Comparison of ENCODE assay signal across 7 mouse cellular contexts in genomic region chr2:163420366-163420886, GRCm38 (mm10). TPM values are rescaled to one million over a fixed set of nuclear protein-coding genes. Genes with fewer than 3 reads are reported as not detected.
DNase-seq lines count a peak whose midpoint lies in the region; ATAC-seq and TF ChIP-seq lines count a peak whose summit lies in the region.

No protein-coding gene starts in this region.

- no peaks in the 10 kb centered on the region for H3K27me3 ChIP-seq in lung, embryonic 14.5 days (ENCODE audit: insufficient read depth, low read length)
- no peaks in the 10 kb centered on the region for H3K27me3 ChIP-seq in hindbrain, embryonic 16.5 days (replicated peaks; ENCODE audit: control insufficient read depth, insufficient read depth, low read length)
- H3K27me3 ChIP-seq in midbrain, embryonic 14.5 days (ENCODE audit: control insufficient read depth, insufficient read depth, low read length) = no peaks in the 10 kb centered on the region

- H3K27ac ChIP-seq in lung, embryonic 14.5 days (ENCODE audit: low read depth) = no peak overlapping the region
- no peak overlapping the region for H3K27ac ChIP-seq in hindbrain, embryonic 16.5 days (ENCODE audit: low read depth, low read length)
- no peak overlapping the region for H3K27ac ChIP-seq in midbrain, embryonic 14.5 days (replicated peaks; ENCODE audit: low read depth, low read length)

- 30% methylated on average over 10 of the region's 10 CpGs for WGBS in lung, embryonic 14.5 days
- WGBS in hindbrain, embryonic 16.5 days = 34% methylated on average over 10 of the region's 10 CpGs
- 43% methylated on average over 10 of the region's 10 CpGs for WGBS in midbrain, embryonic 14.5 days

- no peak for TF ChIP-seq CTCF in lung, embryonic 14.5 days (IDR thresholded peaks at IDR 0.05; ENCODE audit: low read depth)

- H3K36me3 ChIP-seq in lung, embryonic 14.5 days (ENCODE audit: insufficient read depth) = no peaks in the 10 kb centered on the region
- no peaks in the 10 kb centered on the region for H3K36me3 ChIP-seq in hindbrain, embryonic 16.5 days (ENCODE audit: control insufficient read depth, insufficient read depth, low read length)
- peaks cover 7% of the 10 kb centered on the region; the same call in 1 of the 2 replicates for H3K36me3 ChIP-seq in midbrain, embryonic 14.5 days (ENCODE audit: control insufficient read depth, insufficient read depth, low read length)

- H3K9ac ChIP-seq in lung, embryonic 14.5 days = peak overlapping the region; percentile 70
- peak overlapping the region; percentile 85 for H3K9ac ChIP-seq in hindbrain, embryonic 16.5 days (ENCODE audit: low read depth, low read length)
- peak overlapping the region; percentile 66 for H3K9ac ChIP-seq in midbrain, embryonic 14.5 days (replicated peaks; ENCODE audit: low read length)

- peaks cover 4% of the 10 kb centered on the region for H3K4me1 ChIP-seq in lung, embryonic 14.5 days (ENCODE audit: insufficient read depth)
- peaks cover 24% of the 10 kb centered on the region for H3K4me1 ChIP-seq in hindbrain, embryonic 16.5 days (ENCODE audit: control insufficient read depth, insufficient read depth, low read depth, low read length)
- H3K4me1 ChIP-seq in midbrain, embryonic 14.5 days (ENCODE audit: control insufficient read depth, insufficient read depth, low read length) = peaks cover 26% of the 10 kb centered on the region

- peak overlapping the region; percentile 97 for H3K4me3 ChIP-seq in lung, embryonic 14.5 days (ENCODE audit: low read depth, low read length)
- H3K4me3 ChIP-seq in hindbrain, embryonic 16.5 days (ENCODE audit: low read length) = peak overlapping the region; percentile 99
- H3K4me3 ChIP-seq in midbrain, embryonic 14.5 days (replicated peaks; ENCODE audit: low read depth, low read length) = peak overlapping the region; percentile 81

- peak overlapping the region; percentile 69 for H3K4me2 ChIP-seq in lung, embryonic 14.5 days
- peak overlapping the region; percentile 70 for H3K4me2 ChIP-seq in hindbrain, embryonic 16.5 days (ENCODE audit: low read length)
- H3K4me2 ChIP-seq in midbrain, embryonic 14.5 days (ENCODE audit: low read length) = peak overlapping the region; percentile 71

- H3K9me3 ChIP-seq in lung, embryonic 14.5 days (ENCODE audit: low read depth, low read length) = no peaks in the 10 kb centered on the region
- H3K9me3 ChIP-seq in hindbrain, embryonic 16.5 days (ENCODE audit: control insufficient read depth, low read length) = no peaks in the 10 kb centered on the region
- H3K9me3 ChIP-seq in midbrain, embryonic 14.5 days (ENCODE audit: control insufficient read depth, low read length) = no peaks in the 10 kb centered on the region

- ATAC-seq in lung, embryonic 14.5 days (ENCODE audit: insufficient read depth) = no peak
- ATAC-seq in hindbrain, embryonic 16.5 days = no peak
- ATAC-seq in midbrain, embryonic 14.5 days (ENCODE audit: low FRiP score, low TSS enrichment) = no peak

- no peak for DNase-seq in lung, embryonic 14.5 days
- DNase-seq in lung, postnatal 14 days = no peak
- DNase-seq in c-Kit-positive CD71-positive TER-119-negative erythroid progenitor cells, embryonic 14.5 days (ENCODE audit: low read depth) = peak; percentile 9
- DNase-seq in midbrain, embryonic 14.5 days = no peak
- no peak for DNase-seq in adrenal gland, adult 8-10 months
- DNase-seq in adrenal gland, adult 18-20 months (ENCODE audit: low spot score in 2 of 2) = no peak

RNA-seq across cellular contexts. Expression of gene Oser1, which starts 4.1 kb away (rescaled TPM):
- polyA plus RNA-seq in lung, embryonic 14.5 days (2014; fragmentation: Nextera tagmentation; extraction: Ambion mirVana) = 90.7 and 91.9 TPM in 2 replicates
- 70.6 and 72.2 TPM in 2 replicates for polyA plus RNA-seq in hindbrain, embryonic 16.5 days (2015; fragmentation: Nextera tagmentation; extraction: Ambion mirVana)
- 78.5 and 84.3 TPM in 2 replicates for polyA plus RNA-seq in midbrain, embryonic 14.5 days (2014; fragmentation: Nextera tagmentation; extraction: Ambion mirVana)
- 10 to 100 TPM; 33.2 to 39.2 (median 38.5) TPM for total RNA-seq in adrenal gland, adult 8-10 months (2022)
- total RNA-seq in adrenal gland, adult 18-20 months (2021) = 10 to 100 TPM; 37.1 to 43.6 TPM

RNA-seq across cellular contexts. Expression of gene Gdap1l1, which starts 17.9 kb away (rescaled TPM):
- 0.91 and 1.1 TPM in 2 replicates for polyA plus RNA-seq in lung, embryonic 14.5 days (2014; fragmentation: Nextera tagmentation; extraction: Ambion mirVana)
- 139 and 147 TPM in 2 replicates for polyA plus RNA-seq in hindbrain, embryonic 16.5 days (2015; fragmentation: Nextera tagmentation; extraction: Ambion mirVana)
- 135 and 150 TPM in 2 replicates for polyA plus RNA-seq in midbrain, embryonic 14.5 days (2014; fragmentation: Nextera tagmentation; extraction: Ambion mirVana)
- 1 to 10 TPM; 4.7 to 5.8 (median 4.8) TPM for total RNA-seq in adrenal gland, adult 8-10 months (2022)
- 1 to 10 TPM; 3.3 TPM for total RNA-seq in adrenal gland, adult 18-20 months (2021)

RNA-seq across cellular contexts. Expression of gene Jph2, which starts 22.6 kb away (rescaled TPM):
- 2.7 and 2.9 TPM in 2 replicates for polyA plus RNA-seq in lung, embryonic 14.5 days (2014; fragmentation: Nextera tagmentation; extraction: Ambion mirVana)
- polyA plus RNA-seq in hindbrain, embryonic 16.5 days (2015; fragmentation: Nextera tagmentation; extraction: Ambion mirVana) = 1.0 TPM in 2 replicates
- polyA plus RNA-seq in midbrain, embryonic 14.5 days (2014; fragmentation: Nextera tagmentation; extraction: Ambion mirVana) = 0.30 and 0.37 TPM in 2 replicates
- 1 to 10 TPM; 3.7 to 7.1 (median 5.7) TPM for total RNA-seq in adrenal gland, adult 8-10 months (2022)
- 1 to 10 TPM; 4.4 to 6.5 TPM for total RNA-seq in adrenal gland, adult 18-20 months (2021)

RNA-seq across cellular contexts. Expression of gene Fitm2, which starts 52.0 kb away (rescaled TPM):
- polyA plus RNA-seq in lung, embryonic 14.5 days (2014; fragmentation: Nextera tagmentation; extraction: Ambion mirVana) = 8.6 and 10.1 TPM in 2 replicates
- 18.0 and 18.2 TPM in 2 replicates for polyA plus RNA-seq in hindbrain, embryonic 16.5 days (2015; fragmentation: Nextera tagmentation; extraction: Ambion mirVana)
- polyA plus RNA-seq in midbrain, embryonic 14.5 days (2014; fragmentation: Nextera tagmentation; extraction: Ambion mirVana) = 13.0 and 13.6 TPM in 2 replicates
- total RNA-seq in adrenal gland, adult 8-10 months (2022) = 100 to 1,000 TPM in 1 of 4 experiments, 10 to 100 TPM in 3; 81.0 to 128 (median 92.8) TPM
- 100 to 1,000 TPM; 108 to 114 TPM for total RNA-seq in adrenal gland, adult 18-20 months (2021)

Comparison
In these comparisons a context has a peak if more than half of its experiments do, and no peak if none do; other contexts are left out.
1. RNA of gene Gdap1l1, which starts 17.9 kb away (polyA plus RNA-seq): 139 to 147 TPM in hindbrain, embryonic 16.5 days and 135 to 150 TPM in midbrain, embryonic 14.5 days; 0.91 to 1.1 TPM in lung, embryonic 14.5 days; every median in the first group is over 10 times any median in the second.
2. Peak in every context shown above with its lines, with median percentiles within 50 percentile points of each other: H3K4me2 ChIP-seq, H3K4me3 ChIP-seq and H3K9ac ChIP-seq.